Mouse (Mus musculus): ENCODE data around the gene Ptprs.

Ptprs gene

GRCm38 (mm10) chr17:56466747-56467146, 9.5 kb downstream of the Ptprs start:
- DNase-seq: no peak

GRCm38 (mm10) chr17:56464817-56465216, 11.5 kb downstream of the Ptprs start:
- no peak for DNase-seq

GRCm38 (mm10) chr17:56464345-56464744, 11.9 kb downstream of the Ptprs start:
- no peak for DNase-seq

GRCm38 (mm10) chr17:56463500-56463899, 12.8 kb downstream of the Ptprs start:
- peak; percentile 33 to 43 for DNase-seq

GRCm38 (mm10) chr17:56462835-56463455, 13.3 kb downstream of the Ptprs start:
- DNase-seq: no peak

GRCm38 (mm10) chr17:56461771-56462743, 14.2 kb downstream of the Ptprs start:
- peak; percentile 100 for DNase-seq

- no peak for DNase-seq
These were observed 15.4 kb downstream of the Ptprs start for GRCm38 (mm10) chr17:56460876-56461275.

- no peak for DNase-seq
These were observed 18.8 kb downstream of the Ptprs start for GRCm38 (mm10) chr17:56457442-56457841.

- no peak for DNase-seq
These were observed 19.9 kb downstream of the Ptprs start for GRCm38 (mm10) chr17:56456353-56456752.

- no peak for DNase-seq
These were observed 22.6 kb downstream of the Ptprs start for GRCm38 (mm10) chr17:56453689-56454088.

- DNase-seq: no peak
These were observed 23.0 kb downstream of the Ptprs start for GRCm38 (mm10) chr17:56453251-56453650.

GRCm38 (mm10) chr17:56447716-56448115, 28.6 kb downstream of the Ptprs start:
- no peak for DNase-seq

- DNase-seq: peak in 1 of 2 experiments; percentile 55
These were observed 30.9 kb downstream of the Ptprs start for GRCm38 (mm10) chr17:56445397-56445796.

- no peak for DNase-seq
These were observed 31.5 kb downstream of the Ptprs start for GRCm38 (mm10) chr17:56444771-56445170.

GRCm38 (mm10) chr17:56443341-56443795, 32.9 kb downstream of the Ptprs start:
- DNase-seq: no peak

- no peak for DNase-seq
These were observed 34.0 kb downstream of the Ptprs start for GRCm38 (mm10) chr17:56442316-56442715.

GRCm38 (mm10) chr17:56439731-56440460, 36.4 kb downstream of the Ptprs start:
- DNase-seq: no peak

GRCm38 (mm10) chr17:56431582-56431981, 44.7 kb downstream of the Ptprs start:
- no peak for DNase-seq

- DNase-seq: no peak
These were observed 48.4 kb downstream of the Ptprs start for GRCm38 (mm10) chr17:56427857-56428256.

GRCm38 (mm10) chr17:56425941-56426340, 50.3 kb downstream of the Ptprs start:
- no peak for DNase-seq

- peak; percentile 93 for DNase-seq
These were observed 50.7 kb downstream of the Ptprs start for GRCm38 (mm10) chr17:56425584-56425914.

- DNase-seq: peak; percentile 82 to 89
These were observed 51.3 kb downstream of the Ptprs start for GRCm38 (mm10) chr17:56424726-56425583.

Data from kidney, postnatal 4 days (tissue).